15 mouse cellular contexts compared by ENCODE assay signal in genomic region chr16:91827456-91827855, GRCm38 (mm10).
DNase-seq lines count a peak whose midpoint lies in the region; ATAC-seq and TF ChIP-seq lines count a peak whose summit lies in the region.
"Had no signal": no experiment of that assay in that cellular context is flagged by ENCODE, and none has a peak within 500 bp of the region (broad histone marks: within the 10 kb centered on the region; RNA-seq: fewer than 3 reads in every experiment).

No protein-coding gene starts in this region.

- DNase-seq in heart, adult 8-10 months (ENCODE audit: low spot score), result no peak
- DNase-seq in layer of hippocampus, adult 2 months (ENCODE audit: low spot score in 2 of 2), result no peak
- DNase-seq in layer of hippocampus, adult 8-10 months (ENCODE audit: low spot score in 2 of 2), result no peak
- no peak for DNase-seq in intestine, embryonic 14.5 days (ENCODE audit: low spot score)
- DNase-seq in liver, postnatal 0 days, result no peak
- DNase-seq: cerebellum, adult 11 months; cerebellum, postnatal 36 days; kidney, adult 11 months; kidney, postnatal 25 days; lung, adult 2 months; right cerebral cortex, postnatal 14 days had no signal

- no peak overlapping the region for H3K4me3 ChIP-seq in heart, embryonic 11.5 days (ENCODE audit: low read depth, low read length)
- H3K4me3 ChIP-seq in layer of hippocampus, adult 2 months, result no peak overlapping the region
- no peak overlapping the region for H3K4me3 ChIP-seq in intestine, embryonic 14.5 days (ENCODE audit: low read depth, low read length)
- no peak overlapping the region for H3K4me3 ChIP-seq in liver, postnatal 0 days (ENCODE audit: low read depth, low read length)
- no peak overlapping the region for H3K4me3 ChIP-seq in midbrain, embryonic 16.5 days (ENCODE audit: low read depth, low read length)
- H3K4me3 ChIP-seq: embryonic facial prominence, embryonic 12.5 days; neural tube, embryonic 12.5 days had no signal

- 55% methylated on average over 5 of the region's 5 CpGs for WGBS in heart, embryonic 11.5 days (ENCODE audit: insufficient replicate concordance)
- 49% methylated on average over 5 of the region's 5 CpGs for whole genome bisulfite sequencing in intestine, embryonic 14.5 days
- 64% methylated on average over 5 of the region's 5 CpGs for WGBS in liver, postnatal 0 days (ENCODE audit: insufficient replicate concordance)
- 66% methylated on average over 5 of the region's 5 CpGs for WGBS in midbrain, embryonic 16.5 days

- H3K36me3 ChIP-seq in heart, embryonic 11.5 days (ENCODE audit: control insufficient read depth, insufficient read depth, low read length), result 0 out of 2 replicates have a peak, but pooled peaks cover 4% of the 10 kb centered on the region
- H3K36me3 ChIP-seq in intestine, embryonic 14.5 days (ENCODE audit: control insufficient read depth, insufficient read depth, low read length), result peaks cover 45% of the 10 kb centered on the region
- peaks cover 57% of the 10 kb centered on the region for H3K36me3 ChIP-seq in liver, postnatal 0 days (replicated peaks; ENCODE audit: insufficient read depth, low read length)
- peaks cover 15% of the 10 kb centered on the region for H3K36me3 ChIP-seq in midbrain, embryonic 16.5 days (ENCODE audit: control insufficient read depth, insufficient read depth, low read length)

- ATAC-seq in heart, embryonic 11.5 days (replicated peaks; ENCODE audit: insufficient number of reproducible peaks, low FRiP score, low TSS enrichment), result no peak
- ATAC-seq in intestine, embryonic 14.5 days (replicated peaks; ENCODE audit: low FRiP score, low TSS enrichment, low read depth), result 0 out of 2 replicates have a peak, but pooled peaks have one; percentile 32
- no peak for ATAC-seq in liver, postnatal 0 days
- no peak for ATAC-seq in midbrain, embryonic 16.5 days

- peaks cover 24% of the 10 kb centered on the region for H3K4me1 ChIP-seq in heart, embryonic 11.5 days (ENCODE audit: control insufficient read depth, insufficient read depth, low read length)
- no peaks in the 10 kb centered on the region for H3K4me1 ChIP-seq in intestine, embryonic 14.5 days (replicated peaks; ENCODE audit: control insufficient read depth, insufficient read depth, low read length)
- H3K4me1 ChIP-seq in liver, postnatal 0 days (ENCODE audit: insufficient read depth), result peaks cover 38% of the 10 kb centered on the region
- H3K4me1 ChIP-seq in midbrain, embryonic 16.5 days (ENCODE audit: control insufficient read depth, insufficient read depth, low read length), result no peaks in the 10 kb centered on the region

- H3K27ac ChIP-seq in heart, embryonic 11.5 days (ENCODE audit: low read depth, low read length), result peak overlapping the region; percentile 74
- H3K27ac ChIP-seq in layer of hippocampus, adult 2 months, result 0 out of 2 replicates have a peak overlapping the region, but pooled peaks have one; percentile 46
- H3K27ac ChIP-seq in intestine, embryonic 14.5 days (ENCODE audit: low read depth), result no peak overlapping the region
- H3K27ac ChIP-seq in liver, postnatal 0 days (ENCODE audit: low read depth), result peak overlapping the region; percentile 68
- no peak overlapping the region for H3K27ac ChIP-seq in midbrain, embryonic 16.5 days (ENCODE audit: low read length)
- H3K27ac ChIP-seq: embryonic facial prominence, embryonic 12.5 days; neural tube, embryonic 12.5 days had no signal

- H3K27me3 ChIP-seq in heart, embryonic 11.5 days (ENCODE audit: control insufficient read depth, insufficient read depth, low read length), result no peaks in the 10 kb centered on the region
- H3K27me3 ChIP-seq in intestine, embryonic 14.5 days (replicated peaks; ENCODE audit: control insufficient read depth, insufficient read depth, low read length), result no peaks in the 10 kb centered on the region
- no peaks in the 10 kb centered on the region for H3K27me3 ChIP-seq in liver, postnatal 0 days (ENCODE audit: insufficient read depth, low read length)
- H3K27me3 ChIP-seq in midbrain, embryonic 16.5 days (ENCODE audit: control insufficient read depth, insufficient read depth, low read depth, low read length), result no peaks in the 10 kb centered on the region
- H3K27me3 ChIP-seq: embryonic facial prominence, embryonic 12.5 days; neural tube, embryonic 12.5 days had no signal

- no peak for TF ChIP-seq CTCF in layer of hippocampus, adult 2 months (conservative IDR thresholded peaks at IDR 0.05)
- TF ChIP-seq CTCF in liver, postnatal 0 days (IDR thresholded peaks at IDR 0.05; ENCODE audit: low read depth), result no peak

- no peak overlapping the region for H3K9ac ChIP-seq in heart, embryonic 11.5 days (ENCODE audit: low read depth, low read length)
- H3K9ac ChIP-seq in intestine, embryonic 14.5 days (ENCODE audit: low read length), result no peak overlapping the region
- no peak overlapping the region for H3K9ac ChIP-seq in liver, postnatal 0 days (replicated peaks)
- H3K9ac ChIP-seq in midbrain, embryonic 16.5 days (ENCODE audit: low read depth, low read length), result no peak overlapping the region
- H3K9ac ChIP-seq: embryonic facial prominence, embryonic 12.5 days; neural tube, embryonic 12.5 days had no signal

- no peak for TF ChIP-seq EP300 in liver, postnatal 0 days (IDR thresholded peaks at IDR 0.05; ENCODE audit: low read depth)

- no peak overlapping the region for H3K4me2 ChIP-seq in heart, embryonic 11.5 days
- H3K4me2 ChIP-seq in intestine, embryonic 14.5 days (ENCODE audit: low read length), result no peak overlapping the region
- H3K4me2 ChIP-seq in liver, postnatal 0 days (ENCODE audit: low read depth, low read length), result no peak overlapping the region
- H3K4me2 ChIP-seq in midbrain, embryonic 16.5 days (ENCODE audit: low read length), result no peak overlapping the region
- H3K4me2 ChIP-seq: embryonic facial prominence, embryonic 12.5 days; neural tube, embryonic 12.5 days had no signal

- no peaks in the 10 kb centered on the region for H3K9me3 ChIP-seq in heart, embryonic 11.5 days (replicated peaks; ENCODE audit: control insufficient read depth, low read length)
- H3K9me3 ChIP-seq in intestine, embryonic 14.5 days (ENCODE audit: control insufficient read depth, low read length), result no peaks in the 10 kb centered on the region
- no peaks in the 10 kb centered on the region for H3K9me3 ChIP-seq in liver, postnatal 0 days (ENCODE audit: low read length)
- H3K9me3 ChIP-seq in midbrain, embryonic 16.5 days (replicated peaks; ENCODE audit: control insufficient read depth, low read length, poor library complexity, severe bottlenecking), result no peaks in the 10 kb centered on the region
- H3K9me3 ChIP-seq: embryonic facial prominence, embryonic 12.5 days; neural tube, embryonic 12.5 days had no signal

Comparison
In these comparisons a context has a peak if more than half of its experiments do, and no peak if none do; other contexts are left out.
1. H3K27ac ChIP-seq: peak in heart, embryonic 11.5 days (single experiment), layer of hippocampus, adult 2 months (single experiment) and liver, postnatal 0 days (single experiment); none in intestine, embryonic 14.5 days (single experiment) and midbrain, embryonic 16.5 days (single experiment).